Mouse (Mus musculus) lung, embryonic 15.5 days (tissue): ENCODE data around the gene Gfra4. TPM values are rescaled to one million over a fixed set of nuclear protein-coding genes. Genes with fewer than 3 reads are reported as not detected.
A peak's percentile ranks its signal among the peaks of the same experiment; 100 is the strongest.

ENCODE experiments used
- ATAC-seq: fragments of 200-750 bp; cut with Nextera tagmentation; 2 replicates; pipeline ENCODE4 v1.8.0; 2017; ENCODE audit warnings: moderate number of reproducible peaks, borderline replicate concordance; ENCODE audit not compliant: low FRiP score, low TSS enrichment; ENCODE audit errors: extremely low read depth
- H3K27ac ChIP-seq: fragments of 300-500 bp; sonication (generic); 2 replicates; pipeline ENCODE4 v1.5.1; 2015; ENCODE audit warnings: moderate library complexity, mild to moderate bottlenecking, inconsistent platforms
- H3K27me3 ChIP-seq: fragments of 300-500 bp; sonication (generic); 2 replicates; pipeline ENCODE4 v1.6.1; 2015; ENCODE audit warnings: inconsistent platforms
- H3K36me3 ChIP-seq: fragments of 300-500 bp; sonication (generic); 2 replicates; pipeline ENCODE4 v1.6.1; 2015; ENCODE audit warnings: inconsistent platforms
- H3K4me1 ChIP-seq: fragments of 300-500 bp; sonication (generic); 2 replicates; pipeline ENCODE4 v1.6.1; 2015; ENCODE audit warnings: inconsistent platforms
- H3K4me2 ChIP-seq: fragments of 300-500 bp; sonication (generic); 2 replicates; pipeline ENCODE4 v1.6.1; 2015; ENCODE audit warnings: inconsistent platforms, mild to moderate bottlenecking, moderate library complexity
- H3K4me3 ChIP-seq: fragments of 300-500 bp; sonication (generic); 2 replicates; pipeline ENCODE4 v1.5.1; 2015; ENCODE audit warnings: mild to moderate bottlenecking, inconsistent platforms
- H3K9ac ChIP-seq: fragments of 300-500 bp; sonication (generic); 2 replicates; pipeline ENCODE4 v1.6.1; 2015; ENCODE audit warnings: inconsistent platforms
- H3K9me3 ChIP-seq: fragments of 300-500 bp; sonication (generic); 2 replicates; pipeline ENCODE4 v1.6.1; 2016; ENCODE audit warnings: inconsistent platforms
- WGBS: fragments of 180-500 bp; shearing (Covaris S2); methylation state at CpG from one replicate; pipeline ENCODE4 v1.1.7; 2015; 5-methylcytosine and 5-hydroxymethylcytosine counted together
- polyA plus RNA-seq: library from polyadenylated mRNA; unstranded; fragments of >200 nt; fragmentation: Nextera tagmentation; extraction: Ambion mirVana; gene quantifications from 2 replicates; pipeline ENCODE4 v1.2.1, GENCODE M21; 2015

The Gfra4 gene
- 12.5 and 12.9 TPM in 2 replicates for polyA plus RNA-seq

GRCm38 (mm10) chr2:131042988-131043387, at the start of gene Gfra4:
Gene Gfra4, minus strand, starts transcription at chr2:131043088.
- WGBS = 70% methylated on average over 2 of the region's 2 CpGs
- H3K4me2 ChIP-seq = peak within 1 kb of the TSS; percentile 98; the same call in 1 of the 2 replicates
- ATAC-seq = no peak
- H3K27ac ChIP-seq = no peak within 1 kb of the TSS
- no peak within 1 kb of the TSS; the same call in 1 of the 2 replicates for H3K4me3 ChIP-seq
- H3K27me3 ChIP-seq = peaks cover 47% of the 10 kb centered on the region
- no peaks in the 10 kb centered on the region for H3K36me3 ChIP-seq
- H3K9ac ChIP-seq = no peak within 1 kb of the TSS
- peaks cover 19% of the 10 kb centered on the region for H3K4me1 ChIP-seq
- no peaks in the 10 kb centered on the region for H3K9me3 ChIP-seq

GRCm38 (mm10) chr2:131090852-131091251, 48.0 kb upstream of the Gfra4 start:
- 40% methylated on average over 3 of the region's 3 CpGs for WGBS
- Histone ChIP-seq H3K4me1 (peaks cover 10% of the 10 kb centered on the region), H3K4me3 (no peak overlapping the region)

DNA sequence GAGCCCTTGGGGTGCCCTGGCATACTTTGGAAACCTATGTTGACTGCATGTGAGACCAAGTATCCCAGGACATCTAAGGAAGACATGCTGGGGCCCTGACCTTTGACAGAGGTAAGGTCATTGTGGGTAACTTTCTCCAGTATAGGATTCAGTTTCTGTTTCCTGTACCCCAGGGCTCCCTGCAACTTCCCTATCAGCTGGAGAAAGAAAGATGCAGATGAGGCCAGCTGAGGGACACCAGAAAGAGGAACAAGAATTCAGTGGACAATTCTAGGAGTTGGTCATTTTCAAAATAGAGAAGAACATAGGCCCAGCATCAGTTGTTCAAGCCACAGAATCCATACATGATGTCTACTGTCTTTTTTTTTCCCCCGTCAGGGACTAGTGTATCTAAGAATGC, 46.7 kb upstream of the Gfra4 start:
- H3K4me2 ChIP-seq = no peak overlapping the region
- no peak overlapping the region for H3K4me3 ChIP-seq
- no peaks in the 10 kb centered on the region for H3K27me3 ChIP-seq
- H3K9ac ChIP-seq = no peak overlapping the region
- no peak for ATAC-seq
- H3K9me3 ChIP-seq = no peaks in the 10 kb centered on the region
- H3K27ac ChIP-seq = no peak overlapping the region
- peaks cover 8% of the 10 kb centered on the region for H3K4me1 ChIP-seq
- no peaks in the 10 kb centered on the region for H3K36me3 ChIP-seq
- WGBS = 77% methylated on average over 1 of the region's 1 CpGs

More at GRCm38 (mm10) chr2:131090852-131091251, 48.0 kb upstream of the Gfra4 start:
- no peak overlapping the region for H3K4me2 ChIP-seq
- no peak for ATAC-seq
- H3K27me3 ChIP-seq = no peaks in the 10 kb centered on the region
- no peak overlapping the region for H3K27ac ChIP-seq
- H3K36me3 ChIP-seq = no peaks in the 10 kb centered on the region
- no peaks in the 10 kb centered on the region for H3K9me3 ChIP-seq
- H3K9ac ChIP-seq = no peak overlapping the region

DNA sequence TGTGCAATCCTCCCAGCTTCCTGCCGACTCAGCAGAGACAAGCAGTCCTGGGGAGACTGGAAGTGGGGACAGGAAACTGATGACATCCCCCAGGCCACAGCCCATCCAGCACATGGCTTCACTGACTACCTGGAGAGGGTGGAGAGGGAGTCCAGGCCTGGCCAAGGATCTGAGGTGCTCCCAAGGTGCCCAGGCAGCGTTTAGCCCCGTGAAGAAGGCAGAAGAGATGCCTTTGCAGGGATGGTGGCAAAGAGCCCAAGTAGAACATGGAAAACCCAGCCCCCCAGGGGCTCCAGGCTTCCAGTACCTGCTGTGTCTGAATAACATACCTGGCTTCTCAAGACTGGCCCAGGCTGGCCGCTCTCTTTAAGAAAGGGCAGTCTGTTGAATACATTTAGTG, 45.7 kb upstream of the Gfra4 start:
- Histone ChIP-seq H3K4me2 (no peak overlapping the region), H3K36me3 (no peaks in the 10 kb centered on the region), H3K9ac (no peak overlapping the region), H3K9me3 (no peaks in the 10 kb centered on the region), H3K4me1 (peaks cover 8% of the 10 kb centered on the region), H3K4me3 (no peak overlapping the region), H3K27ac (0 out of 2 replicates have a peak overlapping the region, but pooled peaks have one; percentile 12), H3K27me3 (no peaks in the 10 kb centered on the region)
- 58% methylated on average over 4 of the region's 4 CpGs for WGBS
- no peak for ATAC-seq

- H3K4me1 ChIP-seq = peaks cover 8% of the 10 kb centered on the region
- H3K9ac ChIP-seq = no peak within 1 kb of the TSS
- no peak within 1 kb of the TSS for H3K4me3 ChIP-seq
- ATAC-seq = no peak
- no peak within 1 kb of the TSS for H3K27ac ChIP-seq
- 78% methylated on average over 11 of the region's 11 CpGs for WGBS
- H3K9me3 ChIP-seq = no peaks in the 10 kb centered on the region
- H3K4me2 ChIP-seq = no peak within 1 kb of the TSS
- no peaks in the 10 kb centered on the region for H3K27me3 ChIP-seq
- no peaks in the 10 kb centered on the region for H3K36me3 ChIP-seq
Measured at GRCm38 (mm10) chr2:131086667-131087390, 43.9 kb upstream of the Gfra4 start, which contains the start of gene Siglec1. Gene Siglec1, minus strand, starts transcription at chr2:131086765.

DNA sequence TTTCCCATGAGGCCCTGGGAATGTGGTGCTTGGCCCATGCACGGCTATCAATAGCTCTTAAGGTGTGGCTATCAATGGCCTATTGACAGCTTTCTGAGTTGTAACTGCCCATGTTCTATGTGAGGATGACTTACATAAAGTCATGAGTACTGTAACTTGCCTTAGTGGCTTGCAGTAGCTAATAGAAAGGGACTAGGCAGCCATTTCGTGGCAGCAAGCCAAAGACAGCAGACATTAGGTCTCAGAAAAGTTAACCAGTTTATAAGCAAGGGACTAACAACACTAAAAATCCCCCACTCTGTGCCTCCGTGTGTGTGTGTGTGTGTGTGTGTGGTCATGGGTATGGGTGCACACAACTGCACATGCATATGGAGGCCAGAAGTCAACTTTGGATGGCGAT, 41.3 kb upstream of the Gfra4 start:
- Histone ChIP-seq H3K4me1 (peaks cover 8% of the 10 kb centered on the region), H3K9ac (no peak overlapping the region), H3K36me3 (no peaks in the 10 kb centered on the region), H3K9me3 (no peaks in the 10 kb centered on the region), H3K27me3 (no peaks in the 10 kb centered on the region), H3K4me3 (no peak overlapping the region), H3K4me2 (no peak overlapping the region), H3K27ac (no peak overlapping the region)
- ATAC-seq = no peak
- 78% methylated on average over 4 of the region's 4 CpGs for WGBS

GRCm38 (mm10) chr2:131080507-131080906, 37.6 kb upstream of the Gfra4 start:
- no peaks in the 10 kb centered on the region for H3K9me3 ChIP-seq
- no peak overlapping the region for H3K4me3 ChIP-seq
- no peak overlapping the region for H3K9ac ChIP-seq
- no peaks in the 10 kb centered on the region for H3K36me3 ChIP-seq
- no peak overlapping the region for H3K4me2 ChIP-seq
- no peak overlapping the region for H3K27ac ChIP-seq
- 61% methylated on average over 5 of the region's 5 CpGs for WGBS
- ATAC-seq = no peak
- no peaks in the 10 kb centered on the region; the same call in 1 of the 2 replicates for H3K27me3 ChIP-seq
- no peaks in the 10 kb centered on the region for H3K4me1 ChIP-seq

GRCm38 (mm10) chr2:131072536-131072935, 29.6 kb upstream of the Gfra4 start:
- WGBS = 80% methylated on average over 10 of the region's 10 CpGs
- H3K4me2 ChIP-seq = no peak overlapping the region
- no peaks in the 10 kb centered on the region for H3K4me1 ChIP-seq
- no peak for ATAC-seq
- no peak overlapping the region for H3K9ac ChIP-seq
- H3K9me3 ChIP-seq = no peaks in the 10 kb centered on the region
- no peaks in the 10 kb centered on the region for H3K36me3 ChIP-seq
- no peak overlapping the region for H3K4me3 ChIP-seq
- no peaks in the 10 kb centered on the region for H3K27me3 ChIP-seq
- no peak overlapping the region for H3K27ac ChIP-seq

- H3K36me3 ChIP-seq = no peaks in the 10 kb centered on the region
- peaks cover 13% of the 10 kb centered on the region for H3K4me1 ChIP-seq
- ATAC-seq = no peak
- no peak overlapping the region for H3K9ac ChIP-seq
- H3K27me3 ChIP-seq = peaks cover 26% of the 10 kb centered on the region
- no peak overlapping the region for H3K4me2 ChIP-seq
- no peaks in the 10 kb centered on the region for H3K9me3 ChIP-seq
- 44% methylated on average over 6 of the region's 6 CpGs for whole genome bisulfite sequencing
- H3K4me3 ChIP-seq = no peak overlapping the region
- H3K27ac ChIP-seq = no peak overlapping the region
Measured at GRCm38 (mm10) chr2:131067481-131067880, 24.6 kb upstream of the Gfra4 start.

DNA sequence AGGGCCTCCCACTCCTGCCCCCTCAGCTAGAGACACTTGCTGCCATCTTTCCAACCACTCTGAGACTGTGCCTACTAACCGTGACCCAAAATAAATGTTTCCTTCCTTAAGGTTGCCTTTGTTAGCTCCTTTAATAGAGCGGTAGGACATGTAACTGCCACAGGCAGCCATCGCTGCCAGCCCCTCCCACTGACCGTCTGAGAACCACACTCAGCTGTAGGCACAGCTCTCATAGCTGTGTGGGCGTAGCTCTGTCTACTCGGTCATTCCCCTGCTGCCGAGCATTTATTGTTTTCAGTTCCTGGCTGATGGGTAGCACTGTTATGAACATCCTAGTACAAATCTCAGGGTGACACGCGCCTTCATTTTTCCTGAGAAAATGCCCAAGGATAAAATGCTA, 23.5 kb upstream of the Gfra4 start:
- no peaks in the 10 kb centered on the region for H3K9me3 ChIP-seq

DNA sequence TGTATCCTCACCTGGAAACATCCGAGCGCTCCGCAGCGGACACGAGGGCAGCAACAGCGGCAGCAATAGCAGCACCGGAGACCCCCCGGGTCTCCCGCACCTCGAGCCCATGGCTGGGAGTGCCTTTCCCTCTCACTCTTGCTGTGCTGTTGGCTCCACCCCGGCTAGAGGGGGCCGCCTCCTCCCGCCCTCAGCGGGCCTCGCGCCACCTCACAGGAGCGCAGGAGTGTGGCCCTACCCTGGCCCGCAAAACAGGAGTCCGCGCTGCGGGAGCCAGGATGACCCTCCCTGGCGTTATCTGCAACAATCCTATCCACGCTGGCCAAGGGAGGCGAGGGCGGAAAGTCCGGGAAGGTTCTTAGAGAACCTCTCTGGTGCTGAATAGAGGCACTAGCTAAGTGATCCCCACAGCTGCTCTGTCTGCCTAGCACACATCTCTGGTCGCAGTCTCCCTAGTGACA, 20.5 kb upstream of the Gfra4 start, which contains the start of gene Adam33:
Gene Adam33, minus strand, starts transcription at position 411 of the 461 bp plus-strand sequence.
- no peak within 1 kb of the TSS for H3K27ac ChIP-seq
- peak within 1 kb of the TSS; percentile 16; the same call in 1 of the 2 replicates for H3K9ac ChIP-seq
- H3K4me2 ChIP-seq = peak within 1 kb of the TSS; percentile 64
- no peaks in the 10 kb centered on the region for H3K36me3 ChIP-seq
- H3K9me3 ChIP-seq = no peaks in the 10 kb centered on the region
- 1% methylated on average over 21 of the region's 27 CpGs for WGBS
- H3K27me3 ChIP-seq = peaks cover 29% of the 10 kb centered on the region
- H3K4me3 ChIP-seq = peak within 1 kb of the TSS; percentile 28
- peaks cover 30% of the 10 kb centered on the region for H3K4me1 ChIP-seq
- 0 out of 2 replicates have a peak, but pooled peaks have one; percentile 36 for ATAC-seq

More for the DNA sequence above, 23.5 kb upstream of the Gfra4 start:
- H3K4me3 ChIP-seq = no peak overlapping the region
- H3K27ac ChIP-seq = no peak overlapping the region
- no peak for ATAC-seq
- peaks cover 29% of the 10 kb centered on the region for H3K27me3 ChIP-seq
- peaks cover 13% of the 10 kb centered on the region for H3K4me1 ChIP-seq
- no peak overlapping the region for H3K4me2 ChIP-seq
- no peak overlapping the region for H3K9ac ChIP-seq
- no peaks in the 10 kb centered on the region for H3K36me3 ChIP-seq
- WGBS = 50% methylated on average over 9 of the region's 9 CpGs

DNA sequence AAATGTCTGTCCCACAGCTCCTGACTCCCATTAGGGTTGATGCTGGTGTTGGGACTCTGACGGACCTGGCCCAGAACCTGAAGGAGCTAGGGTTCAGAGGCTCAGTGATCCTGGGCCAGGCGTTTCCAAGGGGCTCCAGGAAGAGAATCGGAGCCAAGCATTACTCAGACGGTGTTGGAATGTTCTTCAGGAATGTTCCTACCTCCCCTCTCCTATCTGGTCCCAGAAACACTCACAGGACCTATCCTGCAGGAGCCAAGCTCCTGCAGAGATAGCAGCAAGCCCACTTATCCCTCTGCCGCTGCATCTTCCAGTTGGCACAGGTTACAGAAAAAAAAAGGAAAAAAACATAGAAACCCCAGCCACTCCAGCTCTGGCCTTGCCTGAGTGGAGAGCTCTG, 18.7 kb upstream of the Gfra4 start:
- Histone ChIP-seq H3K36me3 (no peaks in the 10 kb centered on the region), H3K9ac (no peak overlapping the region), H3K27ac (no peak overlapping the region), H3K4me1 (peaks cover 28% of the 10 kb centered on the region), H3K4me2 (no peak overlapping the region), H3K27me3 (peaks cover 29% of the 10 kb centered on the region), H3K4me3 (no peak overlapping the region), H3K9me3 (no peaks in the 10 kb centered on the region)
- WGBS = 50% methylated on average over 5 of the region's 5 CpGs
- ATAC-seq = no peak
